In genomic region chr15:29069066-29069465, GRCm38 (mm10) we compare ENCODE assay signal across 25 mouse cellular contexts.
DNase-seq lines count a peak whose midpoint lies in the region; ATAC-seq and TF ChIP-seq lines count a peak whose summit lies in the region.
"Had no signal": no experiment of that assay in that cellular context is flagged by ENCODE, and none has a peak within 500 bp of the region (broad histone marks: within the 10 kb centered on the region; RNA-seq: fewer than 3 reads in every experiment).

No protein-coding gene starts in this region.

- no peaks in the 10 kb centered on the region for H3K36me3 ChIP-seq in forebrain, embryonic 13.5 days (ENCODE audit: poor library complexity, severe bottlenecking)
- H3K36me3 ChIP-seq in forebrain, embryonic 10.5 days (replicated peaks): no peaks in the 10 kb centered on the region
- no peaks in the 10 kb centered on the region for H3K36me3 ChIP-seq in forebrain, embryonic 15.5 days
- H3K36me3 ChIP-seq in forebrain, embryonic 11.5 days (ENCODE audit: control insufficient read depth, insufficient read depth, low read length): no peaks in the 10 kb centered on the region
- H3K36me3 ChIP-seq in forebrain, postnatal 0 days (ENCODE audit: insufficient read depth): no peaks in the 10 kb centered on the region
- H3K36me3 ChIP-seq: embryonic facial prominence, embryonic 13.5 days; embryonic facial prominence, embryonic 15.5 days; G1E had no signal

- intact Hi-C loops in left cerebral cortex, postnatal 36 days (cut with DNase I): no loop called here

- no peak overlapping the region for H3K4me2 ChIP-seq in forebrain, embryonic 13.5 days
- H3K4me2 ChIP-seq in forebrain, embryonic 15.5 days (replicated peaks): no peak overlapping the region
- H3K4me2 ChIP-seq in forebrain, embryonic 11.5 days (ENCODE audit: low read depth, low read length, severe bottlenecking): no peak overlapping the region
- H3K4me2 ChIP-seq in forebrain, postnatal 0 days (ENCODE audit: low read depth): no peak overlapping the region
- H3K4me2 ChIP-seq: embryonic facial prominence, embryonic 13.5 days; embryonic facial prominence, embryonic 15.5 days had no signal

- H3K9me3 ChIP-seq in forebrain, embryonic 13.5 days (replicated peaks): no peaks in the 10 kb centered on the region
- no peaks in the 10 kb centered on the region for H3K9me3 ChIP-seq in forebrain, embryonic 10.5 days
- H3K9me3 ChIP-seq in forebrain, embryonic 15.5 days: no peaks in the 10 kb centered on the region
- H3K9me3 ChIP-seq in forebrain, embryonic 11.5 days (ENCODE audit: control insufficient read depth, low read length): no peaks in the 10 kb centered on the region
- no peaks in the 10 kb centered on the region for H3K9me3 ChIP-seq in forebrain, postnatal 0 days (ENCODE audit: low read length)
- H3K9me3 ChIP-seq: embryonic facial prominence, embryonic 13.5 days; embryonic facial prominence, embryonic 15.5 days; G1E had no signal

- no peaks in the 10 kb centered on the region for H3K27me3 ChIP-seq in forebrain, embryonic 13.5 days
- H3K27me3 ChIP-seq in forebrain, embryonic 10.5 days (ENCODE audit: poor library complexity, severe bottlenecking): no peaks in the 10 kb centered on the region
- H3K27me3 ChIP-seq in forebrain, embryonic 15.5 days: no peaks in the 10 kb centered on the region
- H3K27me3 ChIP-seq in forebrain, embryonic 11.5 days (ENCODE audit: control insufficient read depth, insufficient read depth, low read length): no peaks in the 10 kb centered on the region
- H3K27me3 ChIP-seq in forebrain, postnatal 0 days (ENCODE audit: insufficient read depth, low read length): no peaks in the 10 kb centered on the region
- H3K27me3 ChIP-seq: CH12.LX; embryonic facial prominence, embryonic 13.5 days; embryonic facial prominence, embryonic 15.5 days had no signal

- WGBS in forebrain, embryonic 13.5 days: 93% methylated on average over 1 of the region's 1 CpGs
- 97% methylated on average over 1 of the region's 1 CpGs for WGBS in forebrain, embryonic 10.5 days
- 73% methylated on average over 1 of the region's 1 CpGs for WGBS in forebrain, embryonic 15.5 days
- WGBS in forebrain, embryonic 11.5 days: 88% methylated on average over 1 of the region's 1 CpGs
- WGBS in forebrain, postnatal 0 days: 70% methylated on average over 1 of the region's 1 CpGs

- DNase-seq in forebrain, embryonic 10.5 days (ENCODE audit: extremely low spot score, low spot score): no peak
- DNase-seq in forebrain, embryonic 11.5 days (ENCODE audit: low spot score): no peak
- DNase-seq in forebrain, postnatal 0 days: peak; percentile 18
- DNase-seq in left cerebral cortex, postnatal 36 days (ENCODE audit: low spot score in 2 of 2): no peak
- DNase-seq: adrenal gland, adult 8-10 months; adrenal gland, postnatal 14 days; adrenal gland, postnatal 36 days; B cell, adult 2 months; cerebellum, adult 11 months; cerebellum, adult 18-20 months; cerebellum, adult 8-10 months; cerebellum, adult 9-11 months; cerebellum, postnatal 14 days; cerebellum, postnatal 36 days; embryo, embryonic 11 days had no signal

- no peaks in the 10 kb centered on the region for H3K4me1 ChIP-seq in forebrain, embryonic 13.5 days
- H3K4me1 ChIP-seq in forebrain, embryonic 10.5 days: no peaks in the 10 kb centered on the region
- no peaks in the 10 kb centered on the region for H3K4me1 ChIP-seq in forebrain, embryonic 15.5 days
- H3K4me1 ChIP-seq in forebrain, embryonic 11.5 days (replicated peaks; ENCODE audit: control insufficient read depth, insufficient read depth, low read length): no peaks in the 10 kb centered on the region
- H3K4me1 ChIP-seq in forebrain, postnatal 0 days (ENCODE audit: insufficient read depth): no peaks in the 10 kb centered on the region
- H3K4me1 ChIP-seq: embryonic facial prominence, embryonic 13.5 days; embryonic facial prominence, embryonic 15.5 days had no signal

- H3K9ac ChIP-seq in forebrain, embryonic 13.5 days: no peak overlapping the region
- no peak overlapping the region for H3K9ac ChIP-seq in forebrain, embryonic 15.5 days (replicated peaks)
- no peak overlapping the region for H3K9ac ChIP-seq in forebrain, embryonic 11.5 days (ENCODE audit: low read length)
- H3K9ac ChIP-seq in forebrain, postnatal 0 days: no peak overlapping the region
- H3K9ac ChIP-seq: embryonic facial prominence, embryonic 13.5 days; embryonic facial prominence, embryonic 15.5 days had no signal

- H3K27ac ChIP-seq in forebrain, embryonic 13.5 days: no peak overlapping the region
- no peak overlapping the region for H3K27ac ChIP-seq in forebrain, embryonic 10.5 days
- peak overlapping the region; percentile 34; the same call in 1 of the 2 replicates for H3K27ac ChIP-seq in forebrain, embryonic 15.5 days (replicated peaks)
- H3K27ac ChIP-seq in forebrain, embryonic 11.5 days (ENCODE audit: low read depth, low read length): no peak overlapping the region
- no peak overlapping the region for H3K27ac ChIP-seq in forebrain, postnatal 0 days (ENCODE audit: low read depth, low read length)
- H3K27ac ChIP-seq: embryonic facial prominence, embryonic 13.5 days; embryonic facial prominence, embryonic 15.5 days had no signal

- ATAC-seq in forebrain, embryonic 13.5 days: peak; percentile 58; the same call in 1 of the 2 replicates
- peak; percentile 64; the same call in 1 of the 2 replicates for ATAC-seq in forebrain, embryonic 15.5 days (replicated peaks)
- ATAC-seq in forebrain, embryonic 11.5 days (replicated peaks; ENCODE audit: low FRiP score): no peak
- ATAC-seq in forebrain, postnatal 0 days: peak; percentile 82
- ATAC-seq: activated CD4-positive, CD25-positive, alpha-beta regulatory T cell, adult 4 months; CD4-positive, CD25-positive, alpha-beta regulatory T cell, adult 4 months; Patski had no signal

- TF ChIP-seq CTCF in forebrain, postnatal 0 days (IDR thresholded peaks at IDR 0.05; ENCODE audit: low read depth): no peak

- no peak overlapping the region for H3K4me3 ChIP-seq in forebrain, embryonic 13.5 days
- no peak overlapping the region for H3K4me3 ChIP-seq in forebrain, embryonic 10.5 days
- H3K4me3 ChIP-seq in forebrain, embryonic 15.5 days: no peak overlapping the region
- H3K4me3 ChIP-seq in forebrain, embryonic 11.5 days (ENCODE audit: low read depth, low read length): no peak overlapping the region
- H3K4me3 ChIP-seq in forebrain, postnatal 0 days (ENCODE audit: low read depth, low read length): no peak overlapping the region
- H3K4me3 ChIP-seq: embryonic facial prominence, embryonic 13.5 days; embryonic facial prominence, embryonic 15.5 days; erythroblast, embryonic 14.5 days had no signal
